Mouse (Mus musculus): ENCODE data around the gene Immp2l. TPM values are rescaled to one million over a fixed set of nuclear protein-coding genes. Genes with fewer than 3 reads are reported as not detected.
"Not testable (repeated sequence)": the region's sequence is repeated elsewhere in the genome, so short reads cannot be mapped to it uniquely, and the experiment has no call there.

Gene Immp2l
- polyA plus RNA-seq, 1 experiment, result 9.6 TPM

DNA sequence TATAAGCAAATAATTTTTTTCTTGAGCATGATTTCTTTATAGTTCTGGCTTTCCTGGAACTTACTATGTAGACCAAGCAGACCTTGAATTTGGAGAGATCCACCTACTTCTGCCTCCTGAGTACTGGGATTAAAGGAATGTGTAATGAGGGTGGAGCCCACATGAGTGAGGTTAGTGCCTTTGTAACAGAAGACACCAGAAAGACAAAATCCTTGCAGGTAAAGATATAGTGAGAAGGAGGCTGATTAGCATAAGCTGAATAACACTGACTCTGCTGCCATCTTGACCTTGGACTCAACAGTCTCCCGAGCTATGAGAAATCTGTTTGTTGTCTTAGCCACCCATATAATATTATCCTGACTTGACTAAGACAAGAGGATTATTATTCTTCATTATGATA lies 40.9 kb upstream of the Immp2l start:
- Histone ChIP-seq H3K4me3 (no peak overlapping the region), H3K4me2 (ENCODE audit: low read depth) (no peak overlapping the region), H3K36me3 (ENCODE audit: control insufficient read depth, insufficient read depth) (no peaks in the 10 kb centered on the region), H3K79me2 (ENCODE audit: control insufficient read depth, insufficient read depth) (no peaks in the 10 kb centered on the region), H3ac (ENCODE audit: control insufficient read depth, insufficient read length) (no peak overlapping the region), H3K27me3 (ENCODE audit: control insufficient read depth, insufficient read depth, insufficient read length) (no peaks in the 10 kb centered on the region)
- TF ChIP-seq E2F4 (IDR thresholded peaks at IDR 0.05; ENCODE audit: insufficient read depth) (no peak), POLR2AphosphoS2 (IDR thresholded peaks at IDR 0.05; ENCODE audit: insufficient read length, low read depth) (no peak), MYOG (IDR thresholded peaks at IDR 0.05; ENCODE audit: control insufficient read depth in 1 of 3, insufficient read depth in 1 of 3, insufficient read length in 2 of 3, low read depth in 2 of 3) (no peak), TCF3 (IDR thresholded peaks at IDR 0.05; ENCODE audit: insufficient read length, low read depth) (no peak), REST (IDR thresholded peaks at IDR 0.05; ENCODE audit: insufficient read depth, insufficient read length) (no peak), MAX (IDR thresholded peaks at IDR 0.05; ENCODE audit: low read depth) (no peak), POLR2A (IDR thresholded peaks at IDR 0.05; ENCODE audit: insufficient read length, low read depth) (no peak), USF1 (IDR thresholded peaks at IDR 0.05; ENCODE audit: low read depth) (no peak), TCF12 (IDR thresholded peaks at IDR 0.05; ENCODE audit: insufficient read depth, poor library complexity, severe bottlenecking) (no peak), CEBPB (IDR thresholded peaks at IDR 0.05; ENCODE audit: insufficient read depth, poor library complexity, severe bottlenecking) (no peak), SRF (IDR thresholded peaks at IDR 0.05; ENCODE audit: control insufficient read depth, insufficient read length, low read depth) (no peak), MYOD1 (IDR thresholded peaks at IDR 0.05; ENCODE audit: control insufficient read depth in 1 of 3, insufficient read length in 2 of 3, low read depth in 2 of 3) (no peak)

DNA sequence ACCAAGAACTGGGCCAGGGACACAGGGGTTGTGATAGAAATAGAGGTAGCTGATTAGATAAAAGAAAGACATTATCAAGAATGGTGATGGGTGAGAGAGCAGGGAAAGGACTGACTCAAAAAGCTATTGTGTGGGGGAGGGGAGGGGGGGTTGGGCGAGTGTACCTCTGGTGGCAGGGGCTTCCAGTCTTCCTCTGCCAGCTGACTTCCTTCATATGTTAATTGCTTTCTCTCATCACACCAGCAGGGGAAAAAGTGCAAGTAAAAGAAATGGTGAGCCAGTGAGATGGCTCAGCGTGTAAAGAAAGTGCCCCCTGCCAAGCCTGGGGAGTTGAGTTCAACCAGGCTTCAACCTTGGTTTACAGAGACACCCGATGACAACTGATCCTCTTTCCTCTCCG lies 39.2 kb upstream of the Immp2l start:
- no peak overlapping the region for H3K4me3 ChIP-seq
- H3ac ChIP-seq (ENCODE audit: control insufficient read depth, insufficient read length), result no peak overlapping the region
- no peak overlapping the region for H3K4me2 ChIP-seq (ENCODE audit: low read depth)
- no peak for TF ChIP-seq SRF (IDR thresholded peaks at IDR 0.05; ENCODE audit: control insufficient read depth, insufficient read length, low read depth)
- no peak for TF ChIP-seq TCF12 (IDR thresholded peaks at IDR 0.05; ENCODE audit: insufficient read depth, poor library complexity, severe bottlenecking)
- no peak for TF ChIP-seq MYOD1 (IDR thresholded peaks at IDR 0.05; ENCODE audit: control insufficient read depth in 1 of 3, insufficient read length in 2 of 3, low read depth in 2 of 3)
- TF ChIP-seq MAX (IDR thresholded peaks at IDR 0.05; ENCODE audit: low read depth), result no peak
- no peak for TF ChIP-seq TCF3 (IDR thresholded peaks at IDR 0.05; ENCODE audit: insufficient read length, low read depth)
- TF ChIP-seq E2F4 (IDR thresholded peaks at IDR 0.05; ENCODE audit: insufficient read depth), result no peak
- TF ChIP-seq POLR2A (IDR thresholded peaks at IDR 0.05; ENCODE audit: insufficient read length, low read depth), result no peak
- no peak for TF ChIP-seq REST (IDR thresholded peaks at IDR 0.05; ENCODE audit: insufficient read depth, insufficient read length)
- no peak for TF ChIP-seq POLR2AphosphoS2 (IDR thresholded peaks at IDR 0.05; ENCODE audit: insufficient read length, low read depth)
- no peaks in the 10 kb centered on the region for H3K27me3 ChIP-seq (ENCODE audit: control insufficient read depth, insufficient read depth, insufficient read length)
- H3K36me3 ChIP-seq (ENCODE audit: control insufficient read depth, insufficient read depth), result no peaks in the 10 kb centered on the region
- H3K79me2 ChIP-seq (ENCODE audit: control insufficient read depth, insufficient read depth), result no peaks in the 10 kb centered on the region

DNA sequence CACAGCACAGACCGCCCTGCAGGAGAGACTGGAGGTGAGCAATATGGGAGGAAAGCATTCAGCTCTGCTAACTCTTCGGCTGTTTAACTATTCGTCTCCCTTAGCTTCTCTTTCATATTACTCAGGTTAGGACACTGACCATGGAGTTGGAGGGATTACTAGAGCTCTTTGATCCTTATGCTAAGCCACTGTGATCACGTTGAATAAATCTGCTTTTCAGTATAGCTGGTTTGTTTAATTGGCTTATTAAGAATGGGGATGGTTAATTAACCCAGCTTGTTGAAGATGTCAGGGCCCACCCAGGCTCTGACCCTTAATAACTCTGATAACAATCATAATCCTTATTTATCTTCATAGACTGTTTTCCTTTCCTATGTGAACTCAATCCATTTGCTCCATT lies 38.1 kb upstream of the Immp2l start:
- H3ac ChIP-seq (ENCODE audit: control insufficient read depth, insufficient read length), result no peak overlapping the region
- H3K79me2 ChIP-seq (ENCODE audit: control insufficient read depth, insufficient read depth), result no peaks in the 10 kb centered on the region
- TF ChIP-seq MYOD1 (IDR thresholded peaks at IDR 0.05; ENCODE audit: control insufficient read depth in 1 of 3, insufficient read length in 2 of 3, low read depth in 2 of 3), result no peak
- H3K4me2 ChIP-seq (ENCODE audit: low read depth), result no peak overlapping the region
- H3K36me3 ChIP-seq (ENCODE audit: control insufficient read depth, insufficient read depth), result no peaks in the 10 kb centered on the region
- H3K4me3 ChIP-seq, result no peak overlapping the region
- H3K27me3 ChIP-seq (ENCODE audit: control insufficient read depth, insufficient read depth, insufficient read length), result no peaks in the 10 kb centered on the region

DNA sequence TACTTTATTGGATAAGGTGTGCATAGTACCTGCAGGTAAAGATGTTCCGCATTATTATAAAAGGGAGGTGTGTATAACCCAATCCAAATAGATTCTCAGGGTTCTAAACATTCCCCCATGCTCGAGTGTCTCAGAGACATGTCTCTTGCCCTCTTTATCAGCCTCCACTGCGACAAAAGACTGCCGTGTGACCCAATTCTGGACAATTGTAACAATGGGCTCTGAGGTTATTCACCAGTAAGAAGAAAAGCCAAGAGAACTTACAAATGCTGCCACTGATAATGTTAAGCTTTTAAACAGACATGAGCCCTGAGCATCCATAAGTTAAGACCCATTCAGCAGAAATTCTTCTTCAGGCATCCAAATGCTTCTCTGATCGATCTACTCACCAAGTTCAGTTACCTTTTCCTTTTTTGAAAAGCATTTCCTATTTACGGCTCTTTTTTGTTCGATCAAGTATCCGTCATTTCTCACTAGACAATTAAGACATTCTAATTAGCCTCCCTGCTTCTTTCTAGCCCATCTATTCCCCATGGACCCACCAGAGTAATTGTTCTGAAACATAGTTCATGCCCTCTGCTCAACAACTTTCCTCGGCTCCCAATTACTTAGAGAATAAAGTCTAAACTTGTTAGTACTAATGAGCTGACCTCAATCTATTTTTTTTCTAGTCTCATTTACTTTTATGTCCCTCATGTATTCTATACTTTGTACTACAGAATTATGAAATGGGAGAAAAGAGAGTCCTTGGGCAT lies 35.4 kb upstream of the Immp2l start:
- Histone ChIP-seq H3K4me3 (no peak overlapping the region), H3K79me2 (ENCODE audit: control insufficient read depth, insufficient read depth) (no peaks in the 10 kb centered on the region), H3ac (ENCODE audit: control insufficient read depth, insufficient read length) (no peak overlapping the region), H3K36me3 (ENCODE audit: control insufficient read depth, insufficient read depth) (no peaks in the 10 kb centered on the region), H3K27me3 (ENCODE audit: control insufficient read depth, insufficient read depth, insufficient read length) (no peaks in the 10 kb centered on the region), H3K4me2 (ENCODE audit: low read depth) (no peak overlapping the region)
- TF ChIP-seq MYOD1 (IDR thresholded peaks at IDR 0.05; ENCODE audit: control insufficient read depth in 1 of 3, insufficient read length in 2 of 3, low read depth in 2 of 3), result no peak
- TF ChIP-seq REST (IDR thresholded peaks at IDR 0.05; ENCODE audit: insufficient read depth, insufficient read length), result no peak
- TF ChIP-seq SRF (IDR thresholded peaks at IDR 0.05; ENCODE audit: control insufficient read depth, insufficient read length, low read depth), result no peak
- TF ChIP-seq E2F4 (IDR thresholded peaks at IDR 0.05; ENCODE audit: insufficient read depth), result no peak
- TF ChIP-seq USF1 (IDR thresholded peaks at IDR 0.05; ENCODE audit: low read depth), result no peak
- TF ChIP-seq POLR2AphosphoS2 (IDR thresholded peaks at IDR 0.05; ENCODE audit: insufficient read length, low read depth), result no peak

DNA sequence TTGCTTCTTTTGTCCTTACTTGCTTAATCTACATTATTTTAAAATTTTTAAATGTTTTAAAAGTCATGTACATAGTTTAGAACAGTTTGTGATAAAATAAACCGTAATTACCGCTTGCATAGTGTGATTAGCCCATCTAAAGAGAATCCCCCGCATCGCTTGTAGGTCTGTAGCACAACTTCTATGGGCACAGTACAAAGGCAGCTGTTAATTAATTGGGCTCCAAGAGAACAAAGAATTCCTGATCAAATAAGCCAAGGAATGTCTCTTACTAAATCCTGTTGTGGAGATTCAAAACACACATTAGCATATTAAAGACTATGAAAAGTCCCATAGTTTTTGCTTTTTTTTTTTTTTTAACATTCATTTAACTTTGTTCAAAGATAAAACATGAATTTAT lies 32.2 kb upstream of the Immp2l start:
- Histone ChIP-seq H3K36me3 (ENCODE audit: control insufficient read depth, insufficient read depth) (no peaks in the 10 kb centered on the region), H3ac (ENCODE audit: control insufficient read depth, insufficient read length) (no peak overlapping the region), H3K27me3 (ENCODE audit: control insufficient read depth, insufficient read depth, insufficient read length) (no peaks in the 10 kb centered on the region), H3K79me2 (ENCODE audit: control insufficient read depth, insufficient read depth) (no peaks in the 10 kb centered on the region), H3K4me2 (ENCODE audit: low read depth) (no peak overlapping the region), H3K4me3 (no peak overlapping the region)
- TF ChIP-seq SRF (IDR thresholded peaks at IDR 0.05; ENCODE audit: control insufficient read depth, insufficient read length, low read depth) (no peak), TCF12 (IDR thresholded peaks at IDR 0.05; ENCODE audit: insufficient read depth, poor library complexity, severe bottlenecking) (no peak), POLR2A (IDR thresholded peaks at IDR 0.05; ENCODE audit: insufficient read length, low read depth) (no peak), REST (IDR thresholded peaks at IDR 0.05; ENCODE audit: insufficient read depth, insufficient read length) (no peak), POLR2AphosphoS2 (IDR thresholded peaks at IDR 0.05; ENCODE audit: insufficient read length, low read depth) (no peak), CEBPB (IDR thresholded peaks at IDR 0.05; ENCODE audit: insufficient read depth, poor library complexity, severe bottlenecking) (no peak), MAX (IDR thresholded peaks at IDR 0.05; ENCODE audit: low read depth) (no peak), E2F4 (IDR thresholded peaks at IDR 0.05; ENCODE audit: insufficient read depth) (no peak), USF1 (IDR thresholded peaks at IDR 0.05; ENCODE audit: low read depth) (no peak), TCF3 (IDR thresholded peaks at IDR 0.05; ENCODE audit: insufficient read length, low read depth) (no peak), MYOG (IDR thresholded peaks at IDR 0.05; ENCODE audit: control insufficient read depth in 1 of 3, insufficient read depth in 1 of 3, insufficient read length in 2 of 3, low read depth in 2 of 3) (no peak), MYOD1 (IDR thresholded peaks at IDR 0.05; ENCODE audit: control insufficient read depth in 1 of 3, insufficient read length in 2 of 3, low read depth in 2 of 3) (no peak)

DNA sequence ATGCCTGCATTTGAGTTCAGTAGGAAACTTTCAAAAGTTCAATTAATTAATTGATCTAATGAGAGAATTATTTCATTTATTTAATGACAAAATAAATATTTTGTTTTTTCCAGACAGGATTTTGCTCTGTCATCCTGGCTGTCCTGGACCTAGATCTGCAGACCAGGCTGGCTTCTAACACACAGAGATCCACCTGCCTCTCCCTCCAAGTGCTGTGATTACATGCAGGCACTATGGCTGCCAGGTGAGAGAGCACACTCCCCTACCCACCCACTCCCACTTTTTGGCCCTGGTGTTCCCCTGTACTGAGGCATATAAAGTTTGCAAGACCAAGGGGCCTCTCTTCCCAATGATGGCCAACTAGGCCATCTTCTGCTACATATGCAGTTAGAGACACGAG lies 31.7 kb upstream of the Immp2l start:
- not testable (repeated sequence) for H3K4me3 ChIP-seq; H3K4me2 ChIP-seq (ENCODE audit: low read depth); H3K36me3 ChIP-seq (ENCODE audit: control insufficient read depth, insufficient read depth); H3K79me2 ChIP-seq (ENCODE audit: control insufficient read depth, insufficient read depth); H3ac ChIP-seq (ENCODE audit: control insufficient read depth, insufficient read length); H3K27me3 ChIP-seq (ENCODE audit: control insufficient read depth, insufficient read depth, insufficient read length)

All from myocyte (in vitro differentiated cells).